In the genomic region with DNA sequence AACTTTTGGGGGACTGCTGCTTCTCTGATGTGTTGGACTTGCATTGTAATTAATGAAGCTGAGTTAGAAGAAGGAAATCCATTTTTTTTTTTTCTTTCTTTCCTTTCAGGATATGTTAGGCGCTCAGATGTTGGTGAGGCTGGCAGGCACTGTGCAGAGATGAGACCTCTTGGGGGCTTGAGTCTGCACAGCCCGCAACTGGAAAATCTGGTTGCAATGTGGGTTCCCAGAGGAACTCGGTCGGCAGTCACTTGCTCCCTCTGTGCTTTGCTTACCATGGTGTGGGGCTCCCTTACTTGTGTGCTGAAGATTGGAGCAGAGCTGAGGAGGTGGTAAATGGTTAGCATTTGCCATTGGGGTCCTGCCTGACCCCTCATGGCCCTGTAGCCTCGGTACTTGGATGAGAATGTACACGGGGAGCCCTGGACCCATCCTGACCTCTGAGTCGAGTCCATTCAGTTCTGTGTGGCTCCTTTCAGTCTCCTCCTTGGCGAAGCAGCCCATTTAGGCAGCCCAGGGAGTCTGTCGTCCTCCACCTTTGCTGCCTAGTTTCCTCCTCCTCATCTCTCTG, we compare ENCODE assay signal across 8 mouse cellular contexts. TPM values are rescaled to one million over a fixed set of nuclear protein-coding genes. Genes with fewer than 3 reads are reported as not detected.
A peak's percentile ranks its signal among the peaks of the same experiment; 100 is the strongest.
DNase-seq lines count a peak whose midpoint lies in the region; ATAC-seq and TF ChIP-seq lines count a peak whose summit lies in the region.

No protein-coding gene starts in this region.

- TF ChIP-seq EP300 in lung, postnatal 0 days (IDR thresholded peaks at IDR 0.05): no peak

- H3K9me3 ChIP-seq in heart, embryonic 12.5 days (replicated peaks): no peaks in the 10 kb centered on the region
- H3K9me3 ChIP-seq in ES-E14 (ENCODE audit: control insufficient read depth, insufficient read depth, low read depth, low read length): no peaks in the 10 kb centered on the region
- H3K9me3 ChIP-seq in heart, embryonic 15.5 days (replicated peaks): no peaks in the 10 kb centered on the region
- no peaks in the 10 kb centered on the region for H3K9me3 ChIP-seq in lung, postnatal 0 days (ENCODE audit: low read length)

- H3K27ac ChIP-seq in heart, embryonic 12.5 days (ENCODE audit: poor library complexity, severe bottlenecking): no peak overlapping the region
- no peak overlapping the region for H3K27ac ChIP-seq in ES-E14 (ENCODE audit: insufficient read depth, low read depth, low read length, poor library complexity, severe bottlenecking)
- H3K27ac ChIP-seq in heart, embryonic 15.5 days: peak overlapping the region; percentile 70
- H3K27ac ChIP-seq in lung, postnatal 0 days (ENCODE audit: low read length): peak overlapping the region; percentile 89

- no peak for ATAC-seq in heart, embryonic 12.5 days (ENCODE audit: insufficient number of reproducible peaks, low FRiP score)
- no peak for ATAC-seq in heart, embryonic 15.5 days (replicated peaks; ENCODE audit: insufficient number of reproducible peaks, insufficient read depth, low FRiP score, low read depth)
- no peak for ATAC-seq in lung, postnatal 0 days

- H3K4me3 ChIP-seq in heart, embryonic 12.5 days: peak overlapping the region; percentile 70
- H3K4me3 ChIP-seq in ES-E14 (ENCODE audit: insufficient read depth in 1 of 2, low read depth in 1 of 2, low read length in 2 of 2, poor library complexity in 1 of 2, severe bottlenecking in 1 of 2): peak overlapping the region; percentile 65 to 77
- peak overlapping the region; percentile 66 for H3K4me3 ChIP-seq in heart, embryonic 15.5 days
- H3K4me3 ChIP-seq in lung, postnatal 0 days (ENCODE audit: low read depth, low read length): peak overlapping the region; percentile 63

- no peaks in the 10 kb centered on the region for H3K27me3 ChIP-seq in heart, embryonic 12.5 days (replicated peaks)
- H3K27me3 ChIP-seq in heart, embryonic 15.5 days: no peaks in the 10 kb centered on the region
- H3K27me3 ChIP-seq in lung, postnatal 0 days (replicated peaks; ENCODE audit: insufficient read depth, low read length): no peaks in the 10 kb centered on the region

- H3K4me2 ChIP-seq in heart, embryonic 12.5 days: peak overlapping the region; percentile 75
- peak overlapping the region; percentile 93 for H3K4me2 ChIP-seq in heart, embryonic 15.5 days
- peak overlapping the region; percentile 73 for H3K4me2 ChIP-seq in lung, postnatal 0 days (replicated peaks; ENCODE audit: low read depth, low read length)

- DNase-seq in heart, postnatal 25 days (ENCODE audit: low spot score): no peak
- no peak for DNase-seq in ES-E14 (ENCODE audit: low read depth, low spot score)
- DNase-seq in lung, postnatal 0 days (ENCODE audit: low spot score): peak; percentile 26
- DNase-seq in thymus, postnatal 4 days: peak; percentile 33
- DNase-seq in urinary bladder, postnatal 14 days (ENCODE audit: low spot score): no peak
- no peak for DNase-seq in retina, postnatal 1 day

- in situ Hi-C loops in ES-E14 (cut with MboI; ENCODE audit: low sequenced_read_pairs in 2 of 2, unreplicated experiment in 2 of 2): no loop called here

- intact Hi-C loops in heart, postnatal 25 days (cut with DNase I): no loop called here

- no peak for TF ChIP-seq CTCF in lung, postnatal 0 days (IDR thresholded peaks at IDR 0.05)

- peaks cover 42% of the 10 kb centered on the region for H3K4me1 ChIP-seq in heart, embryonic 12.5 days (replicated peaks)
- H3K4me1 ChIP-seq in ES-E14 (ENCODE audit: control insufficient read depth in 2 of 2, insufficient read depth in 2 of 2, low read length in 2 of 2, poor library complexity in 1 of 2): peaks cover 2 to 18% of the 10 kb centered on the region in 2 experiments; a peak in 3 of 4 replicates
- peaks cover 45% of the 10 kb centered on the region for H3K4me1 ChIP-seq in heart, embryonic 15.5 days (replicated peaks)
- H3K4me1 ChIP-seq in lung, postnatal 0 days (ENCODE audit: insufficient read depth, low read depth, low read length): peaks cover 20% of the 10 kb centered on the region

- WGBS in heart, embryonic 12.5 days: 42% methylated on average over 9 of the region's 9 CpGs
- 41% methylated on average over 9 of the region's 9 CpGs for WGBS in heart, embryonic 15.5 days
- 31% methylated on average over 9 of the region's 9 CpGs for WGBS in lung, postnatal 0 days

- H3K36me3 ChIP-seq in heart, embryonic 12.5 days: peaks cover 9% of the 10 kb centered on the region; the same call in 1 of the 2 replicates
- H3K36me3 ChIP-seq in ES-E14 (ENCODE audit: control insufficient read depth, insufficient read depth, low read length, poor library complexity, severe bottlenecking): peaks cover 2% of the 10 kb centered on the region; the same call in 1 of the 2 replicates
- H3K36me3 ChIP-seq in heart, embryonic 15.5 days: 0 out of 2 replicates have a peak, but pooled peaks cover 6% of the 10 kb centered on the region
- H3K36me3 ChIP-seq in lung, postnatal 0 days (ENCODE audit: insufficient read depth, low read length): no peaks in the 10 kb centered on the region

- H3K9ac ChIP-seq in heart, embryonic 12.5 days: peak overlapping the region; percentile 83
- H3K9ac ChIP-seq in ES-E14 (ENCODE audit: insufficient read depth, low read depth, low read length, poor library complexity, severe bottlenecking): peak overlapping the region; percentile 85
- peak overlapping the region; percentile 84 for H3K9ac ChIP-seq in heart, embryonic 15.5 days
- H3K9ac ChIP-seq in lung, postnatal 0 days (replicated peaks; ENCODE audit: low read depth): peak overlapping the region; percentile 67; the same call in 1 of the 2 replicates

TF ChIP-seq in ES-E14, 5 proteins besides CTCF, POLR2A, EP300 and RAD21:
- TF ChIP-seq CHD2 (IDR thresholded peaks at IDR 0.05; ENCODE audit: low read depth, low read length) (no peak), ZNF384 (IDR thresholded peaks at IDR 0.05; ENCODE audit: low read depth, low read length) (no peak), ZC3H11A (IDR thresholded peaks at IDR 0.05; ENCODE audit: borderline replicate concordance, low read depth, low read length) (no peak), HCFC1 (IDR thresholded peaks at IDR 0.05; ENCODE audit: borderline replicate concordance, insufficient read depth, low read length) (no peak)
TF ChIP-seq in ES-E14: peak in this region for 0.

RNA-seq across cellular contexts. Expression of gene Tmem268, which starts 0.6 kb away (rescaled TPM):
- polyA plus RNA-seq in heart, embryonic 12.5 days (2016; fragmentation: Nextera tagmentation; extraction: Ambion mirVana): 5.3 and 5.6 TPM in 2 replicates
- 10 to 100 TPM in 1 of 2 experiments, 1 to 10 TPM in 1; 9.8 to 10.9 TPM for total RNA-seq in heart, postnatal 25 days (2021)
- total RNA-seq in ES-E14 (2012; rRNA removed): 4.1 and 7.1 TPM in 2 replicates
- polyA plus RNA-seq in heart, embryonic 15.5 days (2015; fragmentation: Nextera tagmentation; extraction: Ambion mirVana): 4.4 and 5.6 TPM in 2 replicates
- polyA plus RNA-seq in lung, postnatal 0 days (2015; fragmentation: Nextera tagmentation; extraction: Ambion mirVana): 10.9 and 11.6 TPM in 2 replicates

RNA-seq across cellular contexts. Expression of gene Atp6v1g1, which starts 14.6 kb away (rescaled TPM):
- 196 and 202 TPM in 2 replicates for polyA plus RNA-seq in heart, embryonic 12.5 days (2016; fragmentation: Nextera tagmentation; extraction: Ambion mirVana)
- total RNA-seq in heart, postnatal 25 days (2021): 100 to 1,000 TPM; 144 to 162 TPM
- 67.2 and 105 TPM in 2 replicates for total RNA-seq in ES-E14 (2012; rRNA removed)
- 214 and 229 TPM in 2 replicates for polyA plus RNA-seq in heart, embryonic 15.5 days (2015; fragmentation: Nextera tagmentation; extraction: Ambion mirVana)
- 364 and 369 TPM in 2 replicates for polyA plus RNA-seq in lung, postnatal 0 days (2015; fragmentation: Nextera tagmentation; extraction: Ambion mirVana)

RNA-seq across cellular contexts. Expression of gene Gm11213, which starts 45.8 kb away (rescaled TPM):
- not detected in 2 replicates for polyA plus RNA-seq in heart, embryonic 12.5 days (2016; fragmentation: Nextera tagmentation; extraction: Ambion mirVana)
- not detected for total RNA-seq in heart, postnatal 25 days (2021)
- total RNA-seq in ES-E14 (2012; rRNA removed): not detected in 2 replicates
- not detected in 2 replicates for polyA plus RNA-seq in heart, embryonic 15.5 days (2015; fragmentation: Nextera tagmentation; extraction: Ambion mirVana)
- polyA plus RNA-seq in lung, postnatal 0 days (2015; fragmentation: Nextera tagmentation; extraction: Ambion mirVana): not detected in 2 replicates

Comparison
In these comparisons a context has a peak if more than half of its experiments do, and no peak if none do; other contexts are left out.
1. H3K27ac ChIP-seq: peak in heart, embryonic 15.5 days (single experiment) and lung, postnatal 0 days (single experiment); none in heart, embryonic 12.5 days (single experiment) and ES-E14 (single experiment).
2. DNase-seq: peak in lung, postnatal 0 days (single experiment) and thymus, postnatal 4 days (single experiment); none in heart, postnatal 25 days (single experiment), ES-E14 (single experiment), urinary bladder, postnatal 14 days (single experiment) and retina, postnatal 1 day (single experiment).
3. Peak in every context shown above with its lines, with median percentiles within 50 percentile points of each other: H3K4me2 ChIP-seq, H3K4me3 ChIP-seq and H3K9ac ChIP-seq.